Mouse (Mus musculus) ES-CJ7 (cell line): Measurements from ENCODE around the gene Tdrd5.
A peak's percentile ranks its signal among the peaks of the same experiment; 100 is the strongest.
"Not testable (repeated sequence)": the region's sequence is repeated elsewhere in the genome, so short reads cannot be mapped to it uniquely, and the experiment has no call there.

Source experiments
- DNase-seq: peaks from one replicate; pipeline ENCODE4 v3.0.0; 2011; ENCODE audit warnings: low read depth, low spot score

Tdrd5 gene

DNA sequence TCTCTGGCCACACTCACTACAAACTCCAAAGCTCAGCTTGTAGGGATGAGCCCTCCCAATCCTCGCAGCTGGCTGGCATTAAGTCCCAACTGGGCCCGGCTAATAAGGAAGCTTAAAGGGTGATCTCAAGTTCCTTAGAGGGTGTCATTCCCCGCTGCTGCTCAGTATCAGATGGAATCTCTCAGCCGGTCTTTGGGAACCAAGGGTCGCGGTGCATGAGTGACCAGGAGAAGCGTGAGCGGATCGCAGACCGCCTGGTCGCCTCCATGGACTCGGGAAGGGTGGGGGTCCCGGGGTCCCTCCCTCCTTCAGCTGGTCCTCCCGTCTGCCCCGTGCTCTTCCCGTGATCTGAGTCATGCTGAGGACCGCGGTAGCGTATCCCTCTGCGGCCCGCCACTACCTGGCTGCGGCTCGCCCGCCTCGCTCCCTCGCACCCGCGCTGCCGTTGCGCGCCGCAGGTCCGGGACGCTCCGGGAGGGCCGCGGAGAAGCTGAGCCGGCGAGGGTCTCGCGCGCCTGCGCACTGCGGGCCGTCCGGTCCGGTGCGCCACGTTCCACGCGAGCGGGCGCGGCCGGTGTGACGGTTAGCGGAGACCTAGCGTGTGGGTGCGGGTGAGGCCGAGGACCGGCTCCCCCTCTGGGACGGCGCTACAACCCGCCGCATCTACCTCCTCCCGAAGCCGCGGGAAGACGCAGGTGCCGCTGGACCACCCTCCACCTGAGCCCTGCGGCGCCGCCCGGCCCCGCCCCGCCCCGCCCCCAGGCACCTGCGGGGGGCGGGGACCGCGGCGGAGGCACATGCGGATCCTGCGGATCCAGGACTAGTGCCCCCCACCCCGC lies at the start of gene Tdrd5:
Tdrd5 (minus strand) TSS at position 754 of the 839 bp plus-strand sequence.
- DNase-seq: peak; percentile 55

DNA sequence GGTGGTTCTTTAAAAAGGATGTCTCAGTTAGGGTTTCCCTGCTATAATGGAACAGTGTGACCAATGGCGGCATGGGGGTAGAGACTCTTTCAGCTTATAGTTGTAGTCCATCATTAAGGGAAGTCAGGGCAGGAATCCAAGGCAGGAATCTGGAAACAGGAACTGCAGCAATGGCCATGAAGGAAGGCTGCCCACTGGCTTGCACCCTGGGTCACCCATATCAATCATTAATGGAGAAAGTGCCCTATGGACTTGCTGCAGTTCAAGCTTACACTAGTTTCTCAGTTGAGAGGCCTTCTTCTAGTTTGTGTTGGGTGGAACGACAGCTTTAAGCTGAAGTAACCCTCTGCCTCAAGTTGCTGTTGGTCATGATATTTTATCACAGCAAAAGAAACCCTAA lies 49.0 kb upstream of the Tdrd5 start:
- no peak for DNase-seq

DNA sequence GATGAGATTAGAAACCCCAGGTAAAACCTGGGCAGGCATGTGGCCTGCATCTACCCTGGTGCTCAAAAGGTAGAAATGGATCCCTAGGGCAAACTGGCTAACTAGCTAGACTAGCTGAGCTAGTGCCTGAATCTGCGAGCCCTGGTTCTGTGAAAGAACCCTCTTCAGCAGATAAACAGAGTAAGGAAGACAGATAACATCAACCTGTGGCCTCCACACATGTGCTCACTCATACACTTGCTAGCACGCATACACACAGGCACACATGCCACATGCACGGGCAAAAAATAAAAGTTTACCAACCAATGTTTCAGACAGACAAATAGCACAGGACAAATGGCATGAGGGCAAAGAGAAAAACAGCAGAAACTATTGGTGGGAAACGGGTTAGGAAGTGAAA lies 47.0 kb upstream of the Tdrd5 start:
- no peak for DNase-seq

DNA sequence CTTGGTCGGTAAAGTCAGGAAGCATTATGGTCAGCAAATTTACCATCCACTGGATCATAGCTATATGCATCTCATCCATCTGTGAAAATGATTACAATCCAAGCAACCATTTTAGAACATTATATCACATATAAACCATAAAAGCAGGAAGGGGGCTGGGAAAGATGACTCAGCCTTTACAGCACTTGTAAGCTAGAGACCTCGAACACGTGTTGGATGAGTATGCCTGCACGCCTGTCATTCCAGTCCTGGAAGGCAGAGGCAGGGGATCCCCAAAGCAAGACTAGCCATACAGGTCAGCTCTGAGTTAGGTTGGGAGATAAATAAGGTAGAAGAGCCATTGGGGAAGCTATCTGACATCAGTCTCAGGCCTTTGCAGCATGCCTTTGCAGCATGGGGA lies 45.6 kb upstream of the Tdrd5 start:
- no peak for DNase-seq

DNA sequence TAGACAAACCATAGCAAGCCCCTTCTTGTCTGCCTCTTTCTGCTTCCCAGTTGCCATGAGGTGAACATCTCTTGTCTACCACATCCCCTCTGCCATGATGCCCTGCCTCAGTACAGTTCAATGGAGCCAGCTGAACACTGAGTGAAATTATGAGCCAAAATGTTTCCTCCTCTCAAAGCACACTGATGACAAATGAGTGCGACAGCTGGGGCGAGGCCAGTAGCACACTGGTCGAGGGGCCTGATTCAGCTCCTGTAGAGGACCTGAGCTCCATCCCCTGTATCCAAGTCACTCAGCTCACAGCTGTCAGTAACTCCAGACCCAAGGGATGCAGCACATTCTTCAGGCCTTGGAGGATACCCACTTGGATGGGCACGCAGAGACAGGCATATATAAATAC lies 42.2 kb upstream of the Tdrd5 start:
- DNase-seq: no peak

DNA sequence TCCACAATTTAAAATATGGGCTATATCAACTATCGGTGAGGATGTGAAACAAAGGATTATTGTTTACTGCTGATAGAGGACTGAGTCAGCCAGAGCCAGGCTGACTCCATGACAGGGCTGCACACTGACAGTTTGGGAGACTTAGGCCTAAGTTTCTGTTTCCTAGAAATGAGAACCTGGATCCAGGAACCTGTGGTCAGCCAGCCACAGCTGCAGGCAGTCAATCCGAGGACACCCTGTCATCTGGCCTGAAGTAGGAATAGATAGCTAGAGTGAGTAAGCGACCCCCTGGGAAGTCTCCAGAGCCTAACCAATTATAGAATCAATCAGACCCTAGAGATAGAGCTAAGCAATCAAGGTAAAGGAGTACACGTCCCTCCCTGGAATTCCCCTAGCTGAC lies 41.0 kb upstream of the Tdrd5 start:
- no peak for DNase-seq

DNA sequence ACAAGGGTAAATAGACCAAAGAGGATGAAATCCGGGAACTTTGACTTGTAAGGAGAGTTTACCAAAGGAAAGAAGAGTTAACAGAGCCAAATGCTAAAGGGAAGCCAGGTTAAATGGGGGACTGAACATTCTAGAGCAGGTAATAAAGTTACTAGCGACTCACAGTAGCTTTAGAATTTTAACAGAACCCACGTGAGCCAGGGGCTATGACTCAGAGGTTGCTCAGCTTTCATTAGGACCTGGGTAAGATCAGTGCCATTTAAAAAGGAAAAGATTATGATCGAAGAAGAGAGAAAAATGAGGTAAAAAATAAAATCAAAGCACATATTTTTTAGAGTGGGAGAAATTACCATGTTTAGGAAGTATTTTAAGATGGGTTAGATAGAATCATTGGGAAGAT lies 37.4 kb upstream of the Tdrd5 start:
- no peak for DNase-seq

DNA sequence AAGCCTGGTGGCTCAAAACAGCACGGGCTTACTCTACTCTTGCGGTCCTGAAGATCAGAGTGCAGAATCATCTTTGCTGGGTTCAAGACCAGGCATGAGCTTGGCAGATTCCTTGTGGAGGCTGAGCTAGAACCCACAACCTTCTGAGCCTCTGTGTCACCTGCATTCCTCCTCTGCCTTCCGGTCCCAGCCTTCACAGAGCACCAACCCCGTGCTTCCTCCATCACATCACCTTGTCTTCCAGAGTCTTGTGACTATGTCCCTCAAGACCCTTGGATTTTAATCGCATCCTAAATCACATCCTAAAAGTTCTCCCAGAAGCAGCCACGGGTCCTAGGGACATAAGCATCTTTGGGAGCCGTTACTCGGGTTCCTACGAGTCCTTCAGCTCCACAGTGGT lies 19.7 kb upstream of the Tdrd5 start:
- DNase-seq: no peak

DNA sequence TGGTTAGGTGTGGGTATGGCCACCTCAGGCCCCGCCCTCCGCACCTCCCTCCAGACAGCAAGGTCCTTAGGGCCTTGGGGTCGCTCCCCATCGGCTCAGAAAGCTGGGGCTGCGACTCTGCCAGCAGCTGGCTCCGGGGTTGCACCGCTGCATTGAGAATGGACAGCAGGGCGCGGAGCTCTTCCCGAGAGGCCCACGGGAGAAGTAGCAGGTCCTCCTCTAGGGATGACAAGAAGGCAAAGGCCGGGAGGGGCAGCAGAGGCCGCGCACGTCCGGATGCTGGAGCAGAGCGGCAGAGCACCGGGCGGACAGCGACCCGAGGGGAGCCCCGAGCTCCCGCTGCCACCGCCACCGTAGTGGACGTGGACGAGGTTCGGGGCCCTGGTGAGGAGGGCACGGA lies 7.2 kb upstream of the Tdrd5 start, which contains the start of gene Nphs2:
Nphs2 (plus strand) TSS at position 98 of the 400 bp plus-strand sequence.
- DNase-seq: no peak

DNA sequence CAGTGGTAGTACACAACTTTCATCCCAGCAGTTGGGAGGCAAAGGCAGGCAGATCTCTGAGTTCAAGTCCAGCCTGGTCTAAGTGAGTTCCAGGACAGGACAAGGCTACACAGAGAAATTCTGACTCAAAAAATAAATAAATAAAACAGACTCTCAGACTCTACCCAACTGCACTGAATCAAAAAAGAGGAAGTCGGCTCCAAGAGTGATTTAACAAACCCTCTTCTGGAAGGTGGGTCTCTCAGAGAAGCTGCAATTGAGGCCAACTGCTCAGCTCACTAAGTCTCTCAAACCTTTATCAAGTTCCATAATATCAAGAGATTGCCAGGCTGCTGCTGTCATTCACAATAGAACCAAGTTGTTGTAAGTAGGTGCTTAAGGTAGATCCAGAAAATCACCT lies 5.1 kb upstream of the Tdrd5 start:
- DNase-seq: no peak

DNA sequence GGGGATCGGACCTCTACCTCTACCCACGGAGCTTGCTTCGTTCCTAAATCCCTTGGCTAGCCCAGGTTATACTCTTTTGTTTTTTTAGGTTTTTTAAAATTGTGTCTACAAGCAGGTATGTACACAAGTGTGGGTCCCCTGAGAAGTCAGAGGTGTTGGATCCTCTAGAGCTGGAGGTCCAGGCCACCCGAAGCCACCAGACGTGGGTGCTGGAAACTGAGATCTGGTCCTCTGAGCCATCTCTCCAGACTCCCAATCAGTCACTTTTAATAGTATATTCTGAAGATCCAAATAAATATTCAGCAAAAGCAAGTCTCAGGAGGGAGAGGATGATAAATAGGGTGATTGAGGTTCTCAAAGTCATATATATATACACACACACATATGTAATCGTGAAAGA lies 13.4 kb downstream of the Tdrd5 start:
- no peak for DNase-seq

DNA sequence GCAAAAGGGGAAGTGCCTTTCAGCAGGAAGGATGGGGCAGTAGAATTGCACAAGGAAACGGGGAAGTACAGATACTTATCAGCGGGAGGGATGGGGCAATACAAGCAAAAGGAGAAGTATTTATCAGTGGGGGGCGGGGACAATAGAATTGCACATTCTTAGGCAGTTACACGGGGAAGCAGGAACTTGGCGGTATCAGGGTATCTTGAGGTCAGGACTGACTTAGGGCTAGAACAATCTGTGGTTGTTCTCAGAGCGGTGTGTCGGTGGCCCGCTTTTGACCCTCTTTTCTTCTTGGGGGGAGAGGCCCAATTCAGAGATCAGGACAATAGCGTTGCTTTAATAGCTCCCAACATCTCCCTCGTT lies 14.3 kb downstream of the Tdrd5 start:
- DNase-seq: not testable (repeated sequence)

DNA sequence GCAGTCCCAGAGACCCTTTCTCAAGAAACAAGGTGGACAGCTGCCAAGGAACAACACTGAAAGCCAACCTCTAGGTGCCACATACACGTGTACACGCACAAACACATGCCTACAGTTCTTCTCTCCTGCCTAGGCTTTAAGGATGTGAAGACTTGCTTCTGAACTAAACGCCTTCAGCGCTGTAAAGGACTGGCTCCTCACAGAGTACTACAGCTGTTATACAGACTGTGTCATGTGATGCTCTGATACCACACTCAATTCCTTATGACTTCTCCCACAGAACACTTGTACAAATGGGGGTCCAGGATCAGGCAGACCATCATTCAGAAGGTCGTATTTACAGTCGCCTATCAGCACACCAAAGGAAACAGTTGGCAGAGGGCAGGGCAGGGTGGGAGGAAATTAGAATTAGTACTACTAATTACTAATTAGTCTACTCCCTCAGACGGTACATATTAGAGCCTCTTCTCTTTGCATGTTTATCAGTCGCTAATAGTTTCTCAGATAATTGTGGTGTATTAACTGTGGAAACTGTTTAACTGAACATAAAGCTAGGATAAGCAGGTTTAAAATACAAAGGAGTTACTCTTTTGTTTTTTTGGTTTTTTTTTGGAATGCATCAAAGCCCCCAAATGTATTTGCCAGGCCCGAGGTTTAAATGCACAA lies 14.8 kb downstream of the Tdrd5 start:
- no peak for DNase-seq

DNA sequence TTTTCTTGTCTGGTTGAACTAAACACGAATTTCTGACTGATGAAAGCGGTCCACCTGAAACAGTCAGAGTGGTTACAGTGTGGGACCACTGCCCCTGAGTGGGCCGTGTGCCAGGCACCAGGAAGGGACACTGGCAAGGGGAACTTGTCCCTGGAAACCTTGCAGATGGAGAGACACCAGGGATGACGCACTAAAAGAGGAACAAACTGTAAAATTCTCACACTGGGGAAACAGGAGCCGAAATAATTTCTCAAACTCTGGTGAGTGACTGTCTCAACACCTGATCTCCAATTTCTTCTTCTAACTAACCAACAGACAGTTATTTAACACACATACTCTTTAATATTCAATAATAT lies 17.9 kb downstream of the Tdrd5 start:
- DNase-seq: no peak

DNA sequence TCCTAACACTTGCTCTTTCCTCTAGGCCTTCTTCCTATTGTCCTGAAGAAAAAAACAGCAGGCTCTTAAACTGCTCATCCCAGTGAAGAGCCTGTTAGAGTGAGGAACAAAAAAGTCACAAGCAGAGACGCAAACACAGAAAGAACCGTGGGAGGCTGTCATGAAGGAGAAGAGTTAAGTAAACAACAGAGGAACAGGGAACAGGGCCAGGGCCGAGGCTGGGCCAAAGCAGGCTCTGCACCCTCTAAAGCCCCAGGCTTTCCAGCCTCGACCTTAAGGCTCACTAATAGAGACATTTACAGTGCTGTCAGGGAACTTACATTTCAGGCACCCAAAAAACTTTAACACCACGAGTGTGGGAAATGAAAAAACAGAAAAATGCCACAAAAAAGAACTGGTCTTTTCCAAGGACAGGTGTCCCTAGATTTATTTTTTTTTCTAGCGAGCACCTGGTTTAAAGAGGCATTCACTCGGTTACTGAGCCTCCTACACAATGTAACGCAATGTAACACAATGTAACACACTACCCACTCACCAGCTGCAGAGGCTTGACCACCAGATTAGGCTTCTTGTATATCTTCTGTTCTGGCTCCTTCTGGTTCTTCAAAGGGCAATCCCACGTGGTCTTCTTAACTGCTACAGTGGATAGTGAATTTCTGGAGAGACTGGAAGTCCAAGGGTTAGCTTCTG lies 18.5 kb downstream of the Tdrd5 start:
- DNase-seq: no peak

DNA sequence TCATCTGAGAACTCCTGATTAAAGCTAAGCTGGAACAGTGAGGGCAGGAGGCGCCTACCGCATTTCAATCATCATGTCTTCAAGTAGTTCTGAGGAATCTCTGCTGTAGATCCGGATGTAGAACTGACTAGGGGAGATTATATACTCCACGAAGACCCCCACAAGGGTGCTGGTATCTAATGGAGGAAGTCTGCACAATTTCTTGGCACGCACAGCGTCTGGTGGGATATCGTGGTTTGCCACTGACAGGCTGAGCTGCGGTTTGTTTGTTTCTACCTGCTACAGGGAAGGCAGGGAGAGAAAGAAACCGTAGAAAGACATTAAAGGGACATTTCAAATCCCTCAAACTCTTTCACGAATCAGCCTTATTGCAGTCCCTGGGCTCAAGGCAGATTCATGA lies 19.3 kb downstream of the Tdrd5 start:
- DNase-seq: no peak

DNA sequence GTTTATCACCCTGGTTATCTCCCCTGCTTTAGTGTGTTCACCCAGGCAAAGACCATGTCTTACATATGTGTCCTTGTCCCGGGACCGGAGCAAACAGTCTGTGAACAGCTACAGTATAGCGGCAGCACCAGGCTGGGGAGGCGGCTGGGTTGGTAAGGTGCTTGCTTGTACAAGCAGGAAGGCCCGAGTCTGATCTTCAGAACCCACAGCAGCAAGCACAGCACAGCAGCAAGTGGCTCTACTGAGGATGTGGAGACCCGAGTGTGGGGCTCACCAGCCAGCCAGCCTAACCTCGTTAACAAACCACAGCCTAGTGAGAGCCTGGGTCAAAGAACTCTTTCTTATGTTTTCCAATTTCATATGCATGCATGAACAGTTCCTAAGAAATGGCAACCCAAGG lies 23.3 kb downstream of the Tdrd5 start:
- no peak for DNase-seq

DNA sequence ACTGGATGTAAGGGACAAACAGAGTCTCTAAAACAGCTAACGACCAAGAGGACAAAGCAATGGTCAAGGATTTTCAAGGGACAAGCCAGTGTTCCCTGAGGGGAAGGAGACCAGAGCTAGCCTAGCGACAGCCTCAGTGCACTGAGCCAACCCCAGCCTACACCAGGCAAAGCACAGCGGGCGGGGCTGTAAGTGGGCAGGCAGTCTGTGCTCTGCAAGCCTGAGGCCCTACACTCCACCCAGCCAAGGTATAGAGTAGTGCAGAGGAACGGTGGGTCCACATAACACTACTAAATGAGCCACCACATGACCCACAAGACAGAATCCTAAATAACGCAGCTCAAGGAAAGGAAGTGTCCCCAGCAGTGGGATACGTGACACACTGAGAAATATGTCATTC lies 29.8 kb downstream of the Tdrd5 start:
- DNase-seq: peak; percentile 33

DNA sequence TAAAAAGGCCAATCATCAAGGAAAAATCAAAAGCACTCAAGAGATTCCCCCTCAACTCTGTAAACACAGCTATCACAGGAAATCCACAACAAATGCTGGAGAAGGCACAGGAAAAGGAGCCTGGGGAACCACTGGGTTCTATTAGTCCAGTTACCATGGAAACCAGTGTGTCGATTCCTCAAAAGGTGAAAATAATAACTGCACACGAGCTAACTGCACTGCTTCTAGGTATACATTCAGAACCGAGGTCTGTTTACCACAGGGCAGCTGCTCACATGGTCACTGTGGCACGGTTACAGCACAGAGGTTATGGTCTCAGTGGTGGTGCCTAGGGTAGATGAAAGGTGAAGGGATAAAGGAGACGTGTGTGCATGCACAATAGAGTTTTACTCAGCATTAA lies 31.8 kb downstream of the Tdrd5 start:
- DNase-seq: no peak

DNA sequence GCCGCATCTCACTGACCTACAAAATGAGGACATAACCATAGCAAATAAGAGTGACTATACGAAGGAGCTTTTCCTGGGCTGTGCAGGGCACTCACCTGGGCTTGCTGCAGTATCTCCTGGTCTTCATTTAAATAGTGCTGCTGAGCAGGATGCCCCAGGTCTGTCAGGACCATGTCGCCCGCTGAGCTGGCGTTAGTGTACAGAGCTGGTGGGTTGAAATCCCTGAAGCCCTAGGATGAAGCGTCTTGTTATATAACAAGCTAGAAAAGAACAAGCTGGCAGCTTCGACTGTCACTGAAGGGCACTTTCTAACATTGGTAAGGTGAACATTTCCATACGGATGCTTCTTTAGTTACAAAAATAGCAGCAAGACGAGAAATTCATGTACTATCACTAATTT lies 33.0 kb downstream of the Tdrd5 start:
- no peak for DNase-seq

DNA sequence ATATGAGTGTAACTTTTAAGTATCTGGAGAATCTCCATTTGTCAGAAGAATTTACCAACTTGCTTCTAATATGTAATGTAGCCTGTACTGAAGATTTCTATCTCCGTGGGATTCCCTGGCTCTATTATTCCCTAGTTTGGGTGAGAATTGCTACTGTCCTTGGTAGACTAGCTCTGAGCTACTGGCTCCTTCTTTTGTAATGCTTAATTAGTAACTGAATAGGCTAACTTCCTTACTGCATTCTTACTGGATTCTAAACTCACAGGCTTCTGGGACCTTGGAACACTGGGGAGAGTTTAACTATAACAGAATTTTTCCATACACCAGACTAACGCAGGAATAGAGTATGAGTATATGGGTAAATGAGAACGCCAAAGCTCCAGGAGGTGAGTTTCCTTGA lies 34.9 kb downstream of the Tdrd5 start:
- peak; percentile 63 for DNase-seq

DNA sequence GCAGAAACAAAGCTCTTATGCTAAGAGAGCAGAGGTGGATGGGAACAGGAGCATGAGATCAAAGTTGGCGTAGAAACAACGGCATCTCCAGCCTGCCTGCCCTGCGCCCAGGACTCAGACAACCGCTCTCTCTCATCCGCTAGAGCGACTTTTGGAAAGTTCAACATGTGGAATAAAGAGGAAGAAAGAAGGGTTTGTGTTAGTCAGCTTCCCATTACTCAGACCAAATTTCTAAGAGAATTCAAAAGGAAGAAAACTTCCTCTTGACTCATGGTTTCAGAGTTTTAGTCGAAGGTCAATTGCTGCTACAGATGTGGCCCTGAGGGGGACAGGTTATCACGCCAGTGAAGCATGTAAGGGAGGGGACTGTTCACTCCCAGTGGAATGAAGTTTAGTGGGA lies 39.5 kb downstream of the Tdrd5 start:
- DNase-seq: no peak

DNA sequence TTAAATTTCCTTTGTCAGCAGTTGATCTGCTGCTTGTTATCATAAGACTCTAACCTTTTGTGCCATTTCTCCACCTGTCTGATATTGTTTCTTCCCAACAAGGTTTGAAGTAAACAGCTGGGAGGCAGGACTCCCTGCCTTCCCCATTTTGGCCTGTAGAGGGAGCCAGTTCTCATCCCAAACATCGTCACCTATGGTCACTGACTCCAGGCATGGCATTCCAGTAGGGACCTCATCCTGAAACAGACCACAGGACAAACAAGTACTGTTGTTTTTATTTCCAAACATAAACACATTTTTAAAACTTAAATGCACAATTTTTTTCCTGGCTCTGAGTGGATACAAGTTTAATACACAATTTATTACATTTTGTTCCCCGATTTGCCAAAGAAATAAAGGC lies 40.1 kb downstream of the Tdrd5 start:
- DNase-seq: peak; percentile 72
